Mouse (Mus musculus) embryo, embryonic 11.5 days (tissue): ENCODE data around the gene Dstyk.
A peak's percentile ranks its signal among the peaks of the same experiment; 100 is the strongest.

Experiments used
- DNase-seq: peaks from one replicate; pipeline ENCODE4 v3.0.0-alpha.2; 2012; ENCODE audit warnings: low read depth, low spot score

The Dstyk gene

GRCm38 (mm10) chr1:132388813-132389803 lies 28.2 kb upstream of the Dstyk start:
- DNase-seq = no peak

- peak; percentile 39 for DNase-seq
Measured at GRCm38 (mm10) chr1:132389886-132390585, 27.3 kb upstream of the Dstyk start.

- no peak for DNase-seq
Measured at GRCm38 (mm10) chr1:132390691-132391579, 26.4 kb upstream of the Dstyk start, which contains the start of gene Tmcc2. Tmcc2 (minus strand) TSS chr1:132391281.

GRCm38 (mm10) chr1:132391580-132392022 lies 25.8 kb upstream of the Dstyk start:
- DNase-seq = peak; percentile 69

DNA sequence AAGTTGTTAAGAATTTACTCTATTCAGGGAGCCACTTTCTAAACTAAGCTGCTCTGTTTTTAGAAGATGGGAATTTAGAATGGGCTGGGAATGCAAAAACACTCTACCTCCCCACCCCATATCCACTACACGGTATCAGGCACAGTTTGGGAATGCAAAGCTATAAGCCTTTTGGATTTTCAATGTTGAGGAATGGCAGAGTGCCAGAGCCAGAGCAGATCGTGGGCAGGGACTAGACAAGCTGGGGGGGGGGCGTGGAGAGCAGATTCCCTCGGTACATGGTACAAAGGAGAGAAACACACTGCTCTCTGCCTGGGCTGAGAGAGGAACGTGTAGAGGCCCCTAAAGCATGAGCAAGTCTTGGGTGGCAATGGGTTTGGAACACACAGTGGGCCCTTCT lies 24.5 kb upstream of the Dstyk start:
- no peak for DNase-seq

GRCm38 (mm10) chr1:132396705-132397104 lies 20.6 kb upstream of the Dstyk start:
- no peak for DNase-seq

DNA sequence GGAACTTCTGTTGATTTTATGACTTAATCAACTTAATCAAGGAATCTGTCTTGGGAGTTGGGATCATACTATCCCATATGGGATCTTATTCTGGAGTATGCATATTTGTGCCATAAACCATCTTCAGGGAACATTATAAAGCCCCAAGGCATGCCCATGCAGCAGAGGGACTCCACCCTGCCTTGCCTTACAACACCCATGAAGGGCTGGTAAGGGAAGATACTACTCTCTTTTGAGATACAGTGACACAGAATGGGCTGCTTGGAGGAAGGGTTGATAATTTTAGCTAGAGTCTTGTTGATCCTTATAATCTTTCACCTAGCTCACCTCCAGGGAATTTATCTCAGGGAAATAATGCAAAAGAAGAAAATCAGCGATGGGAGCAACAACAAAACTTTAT lies 16.8 kb upstream of the Dstyk start:
- DNase-seq = no peak

DNA sequence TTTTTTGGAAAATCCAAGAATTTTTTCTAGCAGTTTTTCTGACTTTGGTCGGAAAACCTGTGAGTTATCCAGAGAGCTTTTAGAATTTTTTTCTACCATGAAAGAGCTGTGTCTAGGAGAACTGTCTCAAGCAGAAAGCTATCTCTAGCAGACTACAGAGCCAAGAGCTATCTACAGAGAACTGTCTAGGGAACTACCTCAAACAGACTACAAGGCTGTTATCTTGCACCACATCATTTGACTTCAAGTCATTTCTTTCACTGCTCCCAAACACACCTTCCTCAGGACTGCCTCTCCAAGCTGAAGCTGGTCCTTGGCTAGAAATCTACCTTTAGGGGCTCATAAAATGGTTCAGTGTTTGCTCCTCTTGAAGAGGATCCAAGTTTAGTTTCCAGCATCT lies 15.5 kb upstream of the Dstyk start:
- DNase-seq = no peak

DNA sequence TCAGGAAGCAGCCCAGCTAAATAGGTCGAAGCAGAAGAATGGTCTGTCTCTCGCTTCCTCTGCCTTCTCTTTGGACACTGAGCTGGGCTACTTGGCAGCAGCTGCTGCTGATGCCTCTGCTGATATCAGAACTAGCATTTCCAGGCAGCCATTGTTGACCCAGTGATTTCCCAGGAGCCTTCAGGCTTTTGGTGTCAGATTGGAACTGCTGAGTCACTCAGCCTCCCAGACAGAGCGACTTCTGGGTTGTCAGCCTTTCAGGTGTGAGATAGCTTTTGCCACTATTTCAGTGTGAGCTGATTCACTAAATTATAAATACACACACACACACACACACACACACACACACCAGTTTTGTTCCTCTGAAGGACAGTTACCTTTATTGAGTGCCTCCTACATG lies 6.7 kb upstream of the Dstyk start:
- DNase-seq = no peak

DNA sequence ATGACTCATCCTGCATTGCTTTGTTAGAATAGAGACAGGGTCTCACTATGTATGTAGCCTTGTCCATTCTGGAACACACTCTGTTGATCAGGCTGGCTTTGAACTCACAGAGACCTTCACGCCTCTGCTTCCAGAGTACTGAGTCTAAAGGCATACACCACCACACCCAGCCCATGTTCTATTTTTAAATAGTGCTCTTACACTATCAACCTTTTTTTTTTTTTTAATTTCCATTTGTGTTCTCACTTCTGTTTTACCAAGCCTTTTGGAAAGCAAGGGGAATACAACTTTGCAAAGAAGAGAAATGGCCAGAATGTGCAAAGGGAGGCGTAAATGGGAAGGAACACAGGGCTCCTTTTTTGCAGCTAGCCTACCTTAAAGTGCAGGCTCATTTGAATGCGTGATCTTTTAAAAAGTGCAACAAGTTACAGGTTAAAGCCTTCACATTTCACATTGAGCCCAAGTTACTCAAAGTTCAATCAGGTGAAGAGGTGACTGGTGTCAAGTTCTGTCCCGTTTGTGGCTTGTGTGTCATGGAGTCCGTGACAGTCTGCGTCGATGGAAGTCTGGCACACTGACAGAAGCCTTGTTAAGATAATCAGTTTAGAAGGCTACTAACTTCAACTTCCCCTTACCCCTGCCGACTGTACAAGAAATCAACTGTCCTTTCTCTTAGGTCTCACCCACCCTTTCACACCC lies 962 bp upstream of the Dstyk start:
- DNase-seq = no peak

DNA sequence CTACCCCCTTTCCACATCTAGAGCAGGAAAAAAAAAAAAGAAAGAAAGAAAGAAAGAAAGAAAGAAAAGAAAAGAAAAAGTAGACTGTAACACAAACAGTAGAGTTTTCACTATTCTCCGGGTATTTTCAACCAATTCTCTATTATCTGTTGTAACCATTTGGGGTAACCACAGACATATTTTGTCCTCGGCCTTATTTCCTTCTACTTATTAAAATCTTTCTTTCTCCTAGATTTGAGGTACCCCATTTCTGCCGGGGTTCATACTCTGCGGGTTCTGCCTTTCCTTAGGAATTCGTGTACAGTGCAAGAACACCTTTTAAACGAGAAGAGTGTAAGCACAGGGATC lies 438 bp upstream of the Dstyk start:
- no peak for DNase-seq

DNA sequence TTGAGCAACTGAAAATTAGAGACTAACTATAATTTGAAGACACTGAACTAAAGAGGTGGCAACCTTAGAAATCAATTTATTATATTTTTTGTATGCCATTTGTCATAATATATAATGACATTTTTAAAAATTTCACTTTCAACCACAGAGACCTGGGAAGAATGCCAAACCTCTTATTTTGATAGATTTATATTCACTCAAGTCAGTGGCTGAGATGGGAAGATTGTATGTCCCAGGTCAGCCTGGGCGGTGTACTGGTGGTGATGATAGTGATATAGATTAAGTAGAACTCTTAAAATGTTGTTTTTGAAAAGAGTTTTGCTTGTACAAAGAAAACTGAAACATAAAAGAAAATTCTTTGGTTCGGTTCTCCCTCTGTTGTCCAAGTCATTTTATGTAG lies 2.9 kb downstream of the Dstyk start:
- DNase-seq = no peak

- no peak for DNase-seq
Measured at GRCm38 (mm10) chr1:132420662-132421061, 3.3 kb downstream of the Dstyk start.

GRCm38 (mm10) chr1:132422912-132423696 lies 5.7 kb downstream of the Dstyk start:
- no peak for DNase-seq

DNA sequence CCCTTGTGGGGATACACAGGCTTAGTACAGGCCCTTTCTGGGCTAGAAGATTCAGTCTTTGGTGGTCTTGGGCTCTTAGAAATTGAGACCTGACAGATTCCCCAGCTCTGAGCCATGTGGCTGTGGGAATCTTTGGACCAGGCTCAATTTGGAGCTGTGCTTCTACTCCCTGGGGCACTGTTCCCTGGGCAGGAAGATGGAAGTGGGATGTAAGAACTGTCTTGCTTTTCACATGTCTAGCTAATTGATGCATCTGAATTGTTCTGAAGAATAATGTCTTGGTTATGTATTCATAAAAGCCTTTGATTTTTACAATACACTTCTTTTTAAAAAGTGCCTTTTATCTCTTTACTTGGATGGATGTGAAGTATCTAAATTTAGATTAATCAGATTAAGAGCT lies 8.2 kb downstream of the Dstyk start:
- DNase-seq = no peak

- DNase-seq = no peak
Measured at GRCm38 (mm10) chr1:132430818-132431217, 13.5 kb downstream of the Dstyk start.

- no peak for DNase-seq
Measured at GRCm38 (mm10) chr1:132431716-132432115, 14.4 kb downstream of the Dstyk start.

DNA sequence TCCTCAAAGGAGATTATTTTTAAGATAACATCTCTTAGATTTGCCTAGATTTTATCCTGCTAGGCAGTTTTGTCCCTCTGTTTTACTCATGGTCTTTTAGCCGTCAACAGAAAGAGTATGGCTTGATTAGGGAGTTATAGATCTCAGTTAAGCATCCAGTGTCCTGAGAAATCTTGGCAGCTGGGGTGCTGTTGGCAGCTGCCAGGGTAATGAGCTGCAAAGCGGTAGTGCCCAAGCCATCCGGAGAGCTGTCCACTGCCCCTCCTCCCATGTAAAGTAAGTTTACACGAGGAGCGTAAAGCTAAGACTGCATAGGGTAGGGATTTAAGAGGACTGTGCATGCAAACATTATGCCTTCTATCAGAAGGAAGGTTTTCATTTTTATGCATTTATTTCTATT lies 16.0 kb downstream of the Dstyk start:
- no peak for DNase-seq

DNA sequence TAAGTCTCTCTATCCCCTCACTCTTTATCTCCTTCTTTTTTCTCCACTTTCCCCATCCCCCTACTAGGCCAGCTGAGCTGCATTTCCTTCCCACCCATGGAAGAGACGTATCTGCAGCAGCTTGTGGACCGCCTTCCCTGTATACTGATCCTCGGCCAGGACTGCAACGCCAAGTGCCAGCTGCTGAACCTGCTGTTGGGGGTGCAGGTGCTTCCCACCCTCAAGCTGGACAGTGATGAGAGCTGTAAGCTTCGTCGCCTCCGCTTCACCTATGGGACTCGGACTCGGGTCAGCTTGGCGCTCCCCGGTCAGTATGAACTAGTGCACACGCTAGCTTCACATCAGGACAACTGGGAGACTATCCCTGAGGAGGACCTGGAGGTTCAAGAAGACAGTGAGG lies 16.7 kb downstream of the Dstyk start:
- no peak for DNase-seq

GRCm38 (mm10) chr1:132436320-132436958 lies 19.1 kb downstream of the Dstyk start:
- DNase-seq = no peak
